ENCODE assay signal across 8 mouse cellular contexts in genomic region chr13:19395688-19396354, GRCm38 (mm10). TPM values are rescaled to one million over a fixed set of nuclear protein-coding genes. Genes with fewer than 3 reads are reported as not detected.
DNase-seq lines count a peak whose midpoint lies in the region; ATAC-seq lines count a peak whose summit lies in the region.

Gene Stard3nl (minus strand): TSS chr13:19395795.

- peak within 1 kb of the TSS; percentile 80 for H3K4me2 ChIP-seq in hindbrain, embryonic 15.5 days

- peak; percentile 100 for ATAC-seq in hindbrain, embryonic 15.5 days (ENCODE audit: low FRiP score, low read depth)

- DNase-seq in T-cell, adult 2 months (ENCODE audit: low spot score), result peak; percentile 98
- peak; percentile 99 for DNase-seq in cerebellum, postnatal 36 days
- peak; percentile 98 to 99 for DNase-seq in frontal cortex, postnatal 36 days (ENCODE audit: low spot score in 2 of 2)
- peak; percentile 99 for DNase-seq in left cerebral cortex, adult 11 months (ENCODE audit: low spot score)
- DNase-seq in lung, postnatal 4 days, result peak; percentile 99
- peak; percentile 93 for DNase-seq in retina, postnatal 7 days (ENCODE audit: low read depth, low spot score)
- peak; percentile 95 for DNase-seq in urinary bladder, adult 2 months (ENCODE audit: low spot score)

- under 1% methylated on average over 37 of the region's 37 CpGs for WGBS in hindbrain, embryonic 15.5 days

- 0 out of 2 replicates have a peak, but pooled peaks cover under 1% of the 10 kb centered on the region for H3K36me3 ChIP-seq in hindbrain, embryonic 15.5 days

- no peaks in the 10 kb centered on the region for H3K27me3 ChIP-seq in hindbrain, embryonic 15.5 days

- peak within 1 kb of the TSS; percentile 93 for H3K9ac ChIP-seq in hindbrain, embryonic 15.5 days

- peak within 1 kb of the TSS; percentile 74 for H3K4me3 ChIP-seq in hindbrain, embryonic 15.5 days

- H3K9me3 ChIP-seq in hindbrain, embryonic 15.5 days, result no peaks in the 10 kb centered on the region

- H3K27ac ChIP-seq in hindbrain, embryonic 15.5 days (replicated peaks), result peak within 1 kb of the TSS; percentile 93

- H3K4me1 ChIP-seq in hindbrain, embryonic 15.5 days (replicated peaks), result peaks cover 21% of the 10 kb centered on the region

RNA-seq across cellular contexts. Expression of gene Stard3nl, which starts in this region (rescaled TPM):
- 203 and 204 TPM in 2 replicates for polyA plus RNA-seq in hindbrain, embryonic 15.5 days (2015; fragmentation: Nextera tagmentation; extraction: Ambion mirVana)
- 60.0 and 69.5 TPM in 2 replicates for polyA plus RNA-seq in urinary bladder, adult 2 months (2012; rRNA removed)

Comparison
In these comparisons a context has a peak if more than half of its experiments do, and no peak if none do; other contexts are left out.
1. Peak in every context shown above with its lines: DNase-seq, ATAC-seq, H3K4me3 ChIP-seq and H3K27ac ChIP-seq.